Mouse (Mus musculus) c-Kit-positive CD71-positive TER-119-positive erythroid progenitor cells, embryonic 14.5 days (primary cell): ENCODE data around the gene Plscr1.

ENCODE experiments used
- DNase-seq: peaks from one replicate; pipeline ENCODE4 v3.0.0-alpha.2; 2013; ENCODE audit warnings: low spot score

Gene Plscr1

GRCm38 (mm10) chr9:92253585-92254321 is 4.2 kb downstream of the Plscr1 start:
- no peak for DNase-seq

- no peak for DNase-seq
Observed at GRCm38 (mm10) chr9:92260481-92261159, 11.1 kb downstream of the Plscr1 start.

- DNase-seq = no peak
Observed at GRCm38 (mm10) chr9:92265719-92266118, 16.2 kb downstream of the Plscr1 start.

- DNase-seq = no peak
Observed at GRCm38 (mm10) chr9:92266558-92267171, 17.1 kb downstream of the Plscr1 start.

GRCm38 (mm10) chr9:92267732-92268131 is 18.2 kb downstream of the Plscr1 start:
- no peak for DNase-seq

- DNase-seq = no peak
Observed at GRCm38 (mm10) chr9:92269829-92270404, 20.4 kb downstream of the Plscr1 start.

GRCm38 (mm10) chr9:92270927-92271326 is 21.4 kb downstream of the Plscr1 start:
- DNase-seq = no peak

GRCm38 (mm10) chr9:92272650-92273049 is 23.1 kb downstream of the Plscr1 start:
- no peak for DNase-seq

- DNase-seq = no peak
Observed at GRCm38 (mm10) chr9:92273271-92273670, 23.7 kb downstream of the Plscr1 start.

GRCm38 (mm10) chr9:92273956-92274762 is 24.6 kb downstream of the Plscr1 start:
- no peak for DNase-seq

GRCm38 (mm10) chr9:92275486-92276207 is 26.1 kb downstream of the Plscr1 start, which contains the start of gene Plscr2:
Plscr2 (plus strand) TSS chr9:92275602.
- DNase-seq = no peak

GRCm38 (mm10) chr9:92276360-92276759 is 26.8 kb downstream of the Plscr1 start:
- DNase-seq = no peak

GRCm38 (mm10) chr9:92280048-92280447 is 30.5 kb downstream of the Plscr1 start:
- DNase-seq = no peak

- DNase-seq = no peak
Observed at GRCm38 (mm10) chr9:92282563-92283171, 33.1 kb downstream of the Plscr1 start.

- DNase-seq = peak; percentile 19
Observed at GRCm38 (mm10) chr9:92289675-92290074, 40.1 kb downstream of the Plscr1 start.

- DNase-seq = no peak
Observed at GRCm38 (mm10) chr9:92292169-92292568, 42.6 kb downstream of the Plscr1 start.

GRCm38 (mm10) chr9:92292922-92293321 is 43.4 kb downstream of the Plscr1 start:
- no peak for DNase-seq

GRCm38 (mm10) chr9:92293560-92294548 is 44.3 kb downstream of the Plscr1 start:
- no peak for DNase-seq

- no peak for DNase-seq
Observed at GRCm38 (mm10) chr9:92298288-92298687, 48.7 kb downstream of the Plscr1 start.
